Mouse (Mus musculus): ENCODE results near the gene Pgam2.

- TF ChIP-seq ZC3H11A (IDR thresholded peaks at IDR 0.05; ENCODE audit: borderline replicate concordance, low read depth, low read length) (no peak), MAFK (IDR thresholded peaks at IDR 0.05; ENCODE audit: insufficient read depth, low read depth, low read length) (no peak), HCFC1 (IDR thresholded peaks at IDR 0.05; ENCODE audit: borderline replicate concordance, insufficient read depth, low read length) (no peak), CHD2 (IDR thresholded peaks at IDR 0.05; ENCODE audit: low read depth, low read length) (no peak), ZNF384 (IDR thresholded peaks at IDR 0.05; ENCODE audit: low read depth, low read length) (no peak)
These were observed 36.8 kb upstream of the Pgam2 start for GRCm38 (mm10) chr11:5840346-5840745.
